Mouse (Mus musculus) R1 (cell line): ENCODE measurements at regions not wholly inside any gene's neighbourhood (a gene's known extent, or its start where the extent isn't known, plus 50 kb on each side); places are given as distances from the start of the nearest gene placed in this dataset.

Experiments
- DNase-seq: peaks from one replicate; pipeline ENCODE4 v3.0.0-alpha.2; 2018; ENCODE audit warnings: low read depth, low spot score

DNA sequence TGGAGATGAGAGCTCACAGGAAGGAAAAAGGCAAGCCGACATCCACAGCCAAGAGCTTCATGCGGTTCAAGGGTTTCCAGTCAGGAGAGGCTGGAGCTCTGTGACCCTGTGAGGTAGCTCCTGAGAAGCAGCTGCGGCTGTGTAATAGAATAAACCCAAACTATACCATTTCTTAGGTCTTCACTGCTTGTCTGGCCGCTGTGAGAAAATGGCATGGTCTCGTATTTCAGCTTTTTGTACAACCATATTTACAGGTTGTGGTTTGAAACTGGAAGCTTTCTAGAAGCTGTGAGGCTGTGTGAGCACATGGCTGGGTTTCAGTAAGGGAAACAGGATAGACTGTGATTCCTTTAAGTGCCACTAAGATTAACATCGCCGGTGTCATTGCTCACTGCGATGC lies 388.6 kb upstream of the Gm11114 start:
- no peak for DNase-seq

GRCm38 (mm10) chr9:84936291-84937055 lies 376.1 kb upstream of the Gm11114 start:
- DNase-seq, result no peak

DNA sequence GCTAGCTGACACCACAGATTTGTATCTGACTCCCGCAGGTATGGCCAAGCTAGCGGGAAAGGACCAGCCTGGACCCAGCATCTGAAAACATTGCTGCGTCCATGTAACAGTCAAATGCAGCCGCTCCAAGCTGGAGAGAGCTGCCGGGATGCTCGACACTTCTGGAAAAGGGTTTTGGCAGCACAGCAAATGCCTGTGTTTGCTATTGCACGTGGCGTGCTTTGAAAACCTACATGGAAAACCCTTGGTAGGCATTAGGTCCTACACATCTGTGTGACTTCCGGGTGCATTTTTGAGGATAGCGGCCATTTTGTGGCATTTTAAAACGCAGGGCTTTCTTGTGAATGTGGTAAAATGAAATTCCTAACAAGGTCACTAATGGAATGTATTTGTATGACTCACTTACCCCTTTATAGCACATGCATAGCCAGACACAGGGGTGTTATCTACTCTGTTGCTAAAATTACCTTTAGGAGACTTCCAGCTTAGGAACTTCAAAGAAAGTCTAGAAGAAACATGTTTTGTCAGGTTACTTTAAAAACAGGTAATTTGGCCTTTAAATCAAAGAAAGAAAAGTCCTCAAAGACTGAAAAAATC lies 345.9 kb upstream of the Gm11114 start:
- DNase-seq, result no peak

- DNase-seq, result peak; percentile 3
These were observed 342.5 kb upstream of the Gm11114 start for GRCm38 (mm10) chr9:84969975-84970608.

GRCm38 (mm10) chr9:84977470-84977869 lies 335.1 kb upstream of the Gm11114 start:
- DNase-seq, result no peak

- no peak for DNase-seq
These were observed 309.2 kb upstream of the Gm11114 start for GRCm38 (mm10) chr9:85003414-85003813.

- DNase-seq, result no peak
These were observed 301.2 kb upstream of the Gm11114 start for GRCm38 (mm10) chr9:85011361-85011760.

DNA sequence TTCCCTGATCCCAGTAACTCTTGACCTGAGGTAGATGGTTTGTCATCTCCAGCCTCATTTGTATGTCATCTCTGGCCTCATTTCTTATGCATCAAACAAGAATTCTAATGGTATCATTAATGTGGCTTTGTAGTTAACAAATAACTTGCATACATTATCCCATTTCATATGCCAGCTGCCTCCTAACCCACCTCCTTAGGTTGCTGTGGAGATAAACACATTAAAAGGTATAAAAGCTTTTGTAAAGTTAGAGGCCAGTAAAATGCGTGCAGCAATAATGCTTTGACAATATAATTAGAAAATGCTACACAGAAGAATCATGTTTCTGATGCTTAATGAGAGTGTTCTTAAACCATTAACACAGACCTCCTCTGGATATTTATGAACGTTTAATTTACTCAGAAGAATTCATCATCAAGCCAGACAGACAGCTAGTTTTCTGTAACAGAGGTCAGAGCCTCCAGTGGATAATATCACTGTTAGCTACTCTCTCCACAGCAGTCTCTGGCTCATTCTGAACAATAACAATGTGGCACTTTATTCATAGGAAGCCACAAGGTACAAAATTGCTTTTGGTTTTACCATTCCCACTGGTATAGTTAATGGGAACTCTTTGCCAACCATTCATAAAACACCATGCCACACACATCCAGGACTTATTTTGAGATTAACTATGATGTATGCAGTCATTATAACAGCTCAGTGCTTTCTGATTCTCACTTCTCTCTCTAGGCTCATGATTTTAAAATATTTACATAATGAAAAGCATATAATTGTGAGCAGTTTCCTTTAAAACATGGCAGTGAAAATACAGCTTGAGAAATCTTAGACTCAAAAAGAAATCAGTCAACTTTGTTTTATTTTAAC lies 264.2 kb upstream of the Gm11114 start:
- no peak for DNase-seq

- no peak for DNase-seq
These were observed 260.0 kb upstream of the Gm11114 start for GRCm38 (mm10) chr9:85052526-85052925.

DNA sequence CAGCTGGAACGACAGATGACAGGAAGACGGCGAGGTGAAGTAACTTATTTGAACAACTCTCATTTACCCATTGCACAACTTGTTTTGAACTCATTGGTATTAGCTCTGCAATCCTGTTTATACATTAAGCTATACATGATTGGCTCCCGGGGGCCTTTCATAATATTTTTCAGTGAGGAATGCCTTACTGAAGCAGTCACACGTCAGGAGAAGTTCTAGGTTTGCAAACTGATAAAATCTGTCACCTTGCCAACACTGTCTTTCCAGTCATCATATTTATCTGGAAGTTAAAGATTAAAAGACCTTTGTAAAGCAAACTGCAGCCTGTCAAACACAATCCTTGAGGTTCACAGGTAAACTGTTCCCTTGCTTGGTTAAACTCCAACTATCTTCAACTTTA lies 232.6 kb upstream of the Gm11114 start:
- no peak for DNase-seq

DNA sequence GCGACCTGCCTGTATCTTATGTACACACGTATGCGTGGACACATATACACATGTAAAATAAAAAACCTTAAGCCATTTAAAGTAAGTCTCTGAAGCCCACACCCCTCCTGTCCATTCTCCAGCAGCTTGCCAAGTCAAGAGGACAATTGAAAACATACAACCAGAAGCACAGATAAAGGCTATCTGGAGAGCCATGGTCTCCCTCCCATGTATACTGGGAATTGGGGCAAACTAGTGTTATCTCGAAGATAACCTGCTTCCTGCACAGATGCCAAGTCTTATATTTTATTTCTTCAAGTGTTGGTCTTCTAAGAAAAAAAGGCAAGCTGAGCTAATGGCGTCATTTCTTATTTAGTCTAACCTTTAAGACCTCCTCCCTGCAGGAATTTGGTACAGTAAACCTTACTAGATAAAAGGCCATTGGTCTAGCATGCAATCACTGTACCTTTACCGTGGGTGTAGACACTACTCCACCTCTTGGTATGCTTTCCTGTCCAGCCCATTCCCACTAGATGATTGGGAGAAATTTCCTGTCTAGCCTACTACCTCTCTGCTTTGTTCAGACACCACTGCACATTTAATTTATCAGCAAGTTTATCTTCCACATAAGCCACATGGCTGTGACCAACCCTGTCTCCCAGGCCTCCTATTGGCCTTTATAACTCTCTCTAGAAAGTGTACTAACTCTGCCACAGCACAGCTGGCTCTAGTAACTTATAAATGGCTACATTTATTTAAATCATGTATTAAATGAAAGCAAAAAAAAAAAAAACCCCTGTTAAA lies 223.8 kb upstream of the Gm11114 start:
- DNase-seq, result no peak

DNA sequence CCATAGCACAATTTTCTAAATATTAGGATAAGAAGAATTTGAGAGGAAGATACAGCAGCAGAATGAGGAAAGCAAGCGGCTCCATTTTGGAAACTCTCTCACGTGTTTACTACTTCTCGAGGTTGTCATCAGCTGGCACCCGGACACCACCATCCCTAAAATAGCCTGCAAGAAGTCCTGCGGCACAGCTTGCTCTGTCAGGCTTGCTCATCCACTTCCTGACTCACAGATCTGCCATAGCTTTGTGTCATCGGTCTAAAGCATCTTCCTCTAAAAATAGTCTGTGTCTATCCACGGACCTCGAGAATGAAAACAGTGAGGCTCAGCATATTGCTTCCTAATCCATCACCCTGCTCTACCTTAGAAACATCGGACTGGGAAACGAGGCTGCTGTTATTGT lies 222.3 kb upstream of the Gm11114 start:
- no peak for DNase-seq

DNA sequence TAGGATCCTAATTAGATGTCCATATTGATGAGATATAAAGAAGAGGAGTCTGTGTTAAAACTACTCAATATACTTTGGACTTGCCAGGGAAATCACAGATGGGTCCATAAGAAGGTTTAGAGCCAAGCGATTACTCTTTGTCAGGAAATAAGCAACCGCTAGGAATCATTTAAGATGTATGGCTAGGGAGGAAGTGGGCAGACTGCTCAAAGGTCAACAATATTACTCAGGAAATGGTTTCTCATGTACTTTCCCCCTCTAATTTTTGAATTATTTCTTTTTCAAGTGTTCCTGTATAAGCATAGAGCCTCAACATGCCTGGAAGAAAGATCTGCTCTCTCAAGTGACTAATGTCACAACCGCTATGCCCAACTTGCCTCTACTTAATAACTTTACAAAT lies 217.3 kb upstream of the Gm11114 start:
- no peak for DNase-seq

- DNase-seq, result no peak
These were observed 216.1 kb upstream of the Gm11114 start for GRCm38 (mm10) chr9:85096520-85096919.

- DNase-seq, result no peak
These were observed 199.6 kb upstream of the Gm11114 start for GRCm38 (mm10) chr9:85112928-85113327.

DNA sequence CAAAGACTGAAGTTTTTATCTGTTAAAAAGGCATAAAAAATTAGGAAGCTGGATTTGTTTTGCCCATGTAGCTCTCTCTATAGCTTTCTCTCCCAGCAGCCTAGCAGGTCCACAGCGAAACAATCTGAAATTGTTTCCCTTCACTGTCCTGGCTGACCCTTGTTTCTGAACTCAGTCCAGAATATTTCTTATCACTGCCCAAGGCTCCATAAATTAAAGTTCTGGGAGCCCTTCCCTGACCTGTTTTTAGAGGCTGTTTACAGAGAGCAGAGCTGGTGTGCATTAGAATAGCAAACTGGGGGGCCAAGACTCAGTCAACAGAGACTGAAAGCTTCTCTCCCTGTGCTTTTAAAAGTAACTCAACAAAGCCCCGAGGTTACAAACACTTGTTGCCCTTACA lies 198.3 kb upstream of the Gm11114 start:
- DNase-seq, result no peak

DNA sequence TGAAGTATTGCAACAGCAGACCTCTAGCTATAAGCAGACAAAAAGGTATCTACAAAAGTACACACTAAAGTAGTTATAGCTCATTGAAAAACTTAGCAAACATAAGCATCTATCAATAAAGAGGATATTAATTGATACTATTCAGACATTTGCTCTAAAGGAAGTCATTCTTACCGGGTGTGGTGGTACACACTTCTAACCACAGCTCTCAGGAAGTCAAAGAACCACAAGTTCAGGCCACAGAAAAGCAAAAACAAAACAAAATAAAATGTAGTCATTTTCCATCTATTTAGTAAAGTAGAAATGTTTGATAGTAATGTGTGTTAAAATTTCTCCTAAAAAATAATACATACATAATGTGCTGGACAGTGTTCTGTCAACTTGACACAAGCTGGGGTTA lies 192.5 kb upstream of the Gm11114 start:
- DNase-seq, result no peak

- DNase-seq, result no peak
These were observed 191.5 kb upstream of the Gm11114 start for GRCm38 (mm10) chr9:85121059-85121458.

DNA sequence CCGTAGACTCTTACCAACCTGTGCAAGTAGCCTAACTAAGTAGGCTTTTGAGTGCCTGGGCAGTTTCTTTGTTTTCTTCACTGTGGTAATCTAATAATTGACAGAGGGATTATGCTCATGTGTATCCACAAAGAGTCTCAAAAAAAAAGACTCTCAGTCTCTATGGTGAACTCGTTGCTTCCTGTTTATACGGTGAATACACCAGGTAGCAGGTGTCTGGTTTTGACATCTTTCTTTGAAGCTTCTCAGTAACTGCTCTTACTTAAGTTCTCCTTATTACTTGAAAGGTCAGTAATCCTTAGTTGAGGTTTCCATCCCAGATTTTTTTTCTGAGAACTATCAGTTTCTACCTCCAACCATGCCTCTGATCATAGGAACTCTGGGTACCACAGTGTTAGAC lies 188.9 kb upstream of the Gm11114 start:
- no peak for DNase-seq

- no peak for DNase-seq
These were observed 186.8 kb upstream of the Gm11114 start for GRCm38 (mm10) chr9:85125775-85126174.

DNA sequence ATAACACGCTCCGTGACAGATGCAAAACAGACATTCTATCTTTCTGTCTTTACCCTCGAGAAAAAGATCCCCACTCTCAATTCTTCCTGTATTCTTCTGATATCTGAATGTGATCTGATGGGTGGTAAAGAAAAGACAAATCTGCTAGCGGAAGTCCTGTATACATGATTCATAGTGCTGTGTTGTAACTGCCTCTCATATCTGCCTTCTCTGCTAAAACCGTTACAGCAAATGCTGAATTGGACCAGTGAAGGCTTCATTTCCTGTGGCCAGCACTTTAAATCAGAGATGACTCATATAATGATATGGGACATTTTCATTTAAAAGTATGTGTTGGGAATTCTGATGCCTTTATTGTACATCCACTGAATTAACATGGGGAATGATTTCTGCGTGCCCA lies 186.0 kb upstream of the Gm11114 start:
- no peak for DNase-seq
